Mouse (Mus musculus) adrenal gland, adult 18-20 months (tissue): Measurements from ENCODE around the gene Capzb. TPM values are rescaled to one million over a fixed set of nuclear protein-coding genes. Genes with fewer than 3 reads are reported as not detected.

Experiments used
- DNase-seq, 2 experiments: peaks; one replicate each; pipeline ENCODE4 v3.0.0; 2021 to 2022; ENCODE audit warnings: low spot score in 2 of 2
- total RNA-seq, 2 experiments: library from RNA; stranded (reverse); gene quantifications; 1 replicate in 1 of 2; 2 replicates in 1 of 2; pipeline ENCODE4 v1.2.3; 2021

The Capzb gene
- total RNA-seq, 2 experiments from 2014 or later: 351 to 362 TPM

- no peak for DNase-seq
Measured at GRCm38 (mm10) chr4:139206353-139207045, 13.8 kb downstream of the Capzb start.

- peak in 1 of 2 experiments; percentile 26 for DNase-seq
Measured at GRCm38 (mm10) chr4:139208236-139209129, 15.8 kb downstream of the Capzb start.

GRCm38 (mm10) chr4:139209130-139209840 is 16.6 kb downstream of the Capzb start:
- no peak for DNase-seq

GRCm38 (mm10) chr4:139211975-139212831 is 19.5 kb downstream of the Capzb start:
- DNase-seq: no peak

- DNase-seq: no peak
Measured at GRCm38 (mm10) chr4:139213086-139213485, 20.4 kb downstream of the Capzb start.

- DNase-seq: no peak
Measured at GRCm38 (mm10) chr4:139213935-139214371, 21.3 kb downstream of the Capzb start.

- DNase-seq: peak in 1 of 2 experiments; percentile 36
Measured at GRCm38 (mm10) chr4:139216566-139216965, 23.9 kb downstream of the Capzb start.

- DNase-seq: no peak
Measured at GRCm38 (mm10) chr4:139218539-139218938, 25.8 kb downstream of the Capzb start.

- no peak for DNase-seq
Measured at GRCm38 (mm10) chr4:139219656-139220055, 27.0 kb downstream of the Capzb start.

- DNase-seq: no peak
Measured at GRCm38 (mm10) chr4:139220978-139221377, 28.3 kb downstream of the Capzb start.

- DNase-seq: no peak
Measured at GRCm38 (mm10) chr4:139221837-139222236, 29.1 kb downstream of the Capzb start.

- DNase-seq: no peak
Measured at GRCm38 (mm10) chr4:139225115-139225514, 32.4 kb downstream of the Capzb start.

GRCm38 (mm10) chr4:139225944-139226343 is 33.2 kb downstream of the Capzb start:
- DNase-seq: no peak

GRCm38 (mm10) chr4:139226504-139227216 is 34.0 kb downstream of the Capzb start:
- no peak for DNase-seq

GRCm38 (mm10) chr4:139227923-139228322 is 35.2 kb downstream of the Capzb start:
- DNase-seq: no peak

- DNase-seq: no peak
Measured at GRCm38 (mm10) chr4:139229271-139229670, 36.6 kb downstream of the Capzb start.

- DNase-seq: no peak
Measured at GRCm38 (mm10) chr4:139230376-139231120, 37.8 kb downstream of the Capzb start.

- DNase-seq: no peak
Measured at GRCm38 (mm10) chr4:139231163-139231562, 38.5 kb downstream of the Capzb start.
